Mouse (Mus musculus): ENCODE measurements around the gene Ypel3. TPM values are rescaled to one million over a fixed set of nuclear protein-coding genes. Genes with fewer than 3 reads are reported as not detected.
A peak's percentile ranks its signal among the peaks of the same experiment; 100 is the strongest.

Gene Ypel3
- polyA plus RNA-seq, 2 experiments, result 74.2 to 76.0 TPM

DNA sequence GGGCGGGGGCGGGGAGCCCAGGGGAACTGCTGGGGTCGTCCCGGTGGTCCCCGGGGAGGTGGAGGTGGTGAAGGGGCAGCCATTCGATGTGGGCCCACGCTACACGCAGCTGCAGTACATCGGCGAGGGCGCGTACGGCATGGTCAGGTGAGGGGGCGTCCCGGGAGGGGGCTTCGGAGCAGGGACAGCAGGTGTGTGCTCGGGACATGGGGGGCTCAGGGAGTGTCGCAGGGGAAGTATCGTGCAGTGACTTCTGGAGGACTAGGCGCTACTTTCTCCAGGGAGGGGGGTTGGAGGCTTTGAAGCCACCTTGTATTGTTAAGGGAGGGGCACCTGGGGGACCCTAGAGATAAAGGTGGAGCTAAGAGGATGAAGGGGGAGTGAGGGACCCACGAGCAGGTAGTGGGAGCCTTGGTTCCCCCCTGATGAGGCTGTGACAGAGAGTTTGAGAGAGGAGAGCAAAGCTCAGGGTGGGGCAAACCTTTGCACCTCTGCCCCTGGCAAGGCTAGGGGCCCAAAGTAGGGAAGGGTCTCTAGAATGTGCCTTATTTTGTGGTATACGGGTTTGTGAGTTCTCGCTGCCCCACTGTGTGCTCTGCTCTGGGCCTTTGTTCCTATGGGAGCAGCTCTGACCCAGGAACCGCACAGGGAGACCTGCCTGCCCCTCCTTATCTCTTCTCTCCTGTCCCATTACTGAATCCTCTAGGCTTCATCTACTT, 16.9 kb upstream of the Ypel3 start:
- H3K36me3 ChIP-seq (replicated peaks; ENCODE audit: control insufficient read depth, insufficient read depth, low read depth), result no peaks in the 10 kb centered on the region
- H3K4me1 ChIP-seq (replicated peaks; ENCODE audit: control insufficient read depth in 2 of 2, insufficient read depth in 2 of 2, low read length in 1 of 2), result peaks cover 14 to 40% of the 10 kb centered on the region in 2 experiments
- DNase-seq (ENCODE audit: low read depth in 3 of 3, low spot score in 3 of 3) (no peak), ATAC-seq (ENCODE audit: insufficient read depth) (peak; percentile 31)
- H3K27ac ChIP-seq, result peak overlapping the region; percentile 57
- H3K4me2 ChIP-seq (ENCODE audit: low read depth), result peak overlapping the region; percentile 93
- TF ChIP-seq CTCF (IDR thresholded peaks at IDR 0.05; ENCODE audit: low read depth) (no peak), EP300 (IDR thresholded peaks at IDR 0.05; ENCODE audit: low read depth) (no peak)
- peak overlapping the region; percentile 73 to 74 for H3K4me3 ChIP-seq (ENCODE audit: insufficient read depth in 1 of 2, low read depth in 2 of 2, low read length in 2 of 2)
- H3K9me3 ChIP-seq (ENCODE audit: control insufficient read depth, low read length), result no peaks in the 10 kb centered on the region
- 2% methylated on average over 24 of the region's 24 CpGs for whole genome bisulfite sequencing (ENCODE audit: insufficient replicate concordance)
- peak overlapping the region; percentile 78 for H3K9ac ChIP-seq (replicated peaks)
- no peaks in the 10 kb centered on the region for H3K27me3 ChIP-seq (ENCODE audit: control insufficient read depth, insufficient read depth, low read length)

- WGBS (ENCODE audit: insufficient replicate concordance), result 42% methylated on average over 3 of the region's 3 CpGs
- Histone ChIP-seq H3K9me3 (ENCODE audit: control insufficient read depth, low read length) (no peaks in the 10 kb centered on the region), H3K9ac (replicated peaks) (peak overlapping the region; percentile 78), H3K4me3 (ENCODE audit: insufficient read depth in 1 of 2, low read depth in 2 of 2, low read length in 2 of 2) (peak overlapping the region; percentile 73 to 74), H3K36me3 (replicated peaks; ENCODE audit: control insufficient read depth, insufficient read depth, low read depth) (no peaks in the 10 kb centered on the region), H3K27ac (peak overlapping the region; percentile 57; the same call in 1 of the 2 replicates), H3K4me2 (ENCODE audit: low read depth) (peak overlapping the region; percentile 93), H3K4me1 (replicated peaks; ENCODE audit: control insufficient read depth in 2 of 2, insufficient read depth in 2 of 2, low read length in 1 of 2) (peaks cover 14 to 42% of the 10 kb centered on the region in 2 experiments), H3K27me3 (ENCODE audit: control insufficient read depth, insufficient read depth, low read length) (no peaks in the 10 kb centered on the region)
- DNase-seq (ENCODE audit: low read depth in 3 of 3, low spot score in 3 of 3) (no peak), ATAC-seq (ENCODE audit: insufficient read depth) (peak; percentile 2; the same call in 1 of the 2 replicates)
- TF ChIP-seq EP300 (IDR thresholded peaks at IDR 0.05; ENCODE audit: low read depth) (no peak), CTCF (IDR thresholded peaks at IDR 0.05; ENCODE audit: low read depth) (no peak)
These were observed 16.4 kb upstream of the Ypel3 start for GRCm38 (mm10) chr7:126760391-126760802.

DNA sequence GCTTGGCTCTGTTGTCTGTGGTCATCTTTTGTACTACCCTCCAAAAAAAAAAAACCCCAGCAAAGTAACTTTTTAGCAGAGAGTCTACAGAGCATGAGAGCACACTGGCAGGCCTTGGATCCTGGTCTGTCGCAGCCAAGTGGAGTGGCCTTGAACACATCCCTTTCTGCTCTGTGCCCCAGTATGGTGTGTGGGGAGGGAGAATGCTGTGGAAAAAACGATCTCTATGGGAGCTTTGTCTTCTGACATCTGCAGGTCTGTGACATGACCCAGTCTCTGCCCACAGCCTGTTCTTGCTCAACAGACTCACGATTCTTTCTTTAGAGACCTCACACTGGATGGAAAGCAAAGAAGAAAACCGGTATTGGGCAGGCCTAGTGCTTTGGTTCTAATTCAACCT, 15.8 kb upstream of the Ypel3 start:
- Histone ChIP-seq H3K27ac (no peak overlapping the region), H3K4me1 (replicated peaks; ENCODE audit: control insufficient read depth in 2 of 2, insufficient read depth in 2 of 2, low read length in 1 of 2) (peaks cover 14 to 46% of the 10 kb centered on the region in 2 experiments), H3K27me3 (ENCODE audit: control insufficient read depth, insufficient read depth, low read length) (no peaks in the 10 kb centered on the region), H3K4me2 (ENCODE audit: low read depth) (peak overlapping the region; percentile 93; the same call in 1 of the 2 replicates), H3K9me3 (ENCODE audit: control insufficient read depth, low read length) (no peaks in the 10 kb centered on the region), H3K36me3 (replicated peaks; ENCODE audit: control insufficient read depth, insufficient read depth, low read depth) (no peaks in the 10 kb centered on the region), H3K4me3 (ENCODE audit: insufficient read depth in 1 of 2, low read depth in 2 of 2, low read length in 2 of 2) (no peak overlapping the region), H3K9ac (replicated peaks) (no peak overlapping the region)
- no peak for TF ChIP-seq CTCF (IDR thresholded peaks at IDR 0.05; ENCODE audit: low read depth)
- no peak for TF ChIP-seq EP300 (IDR thresholded peaks at IDR 0.05; ENCODE audit: low read depth)
- ATAC-seq (ENCODE audit: insufficient read depth), result no peak
- WGBS (ENCODE audit: insufficient replicate concordance), result 44% methylated on average over 4 of the region's 4 CpGs
- DNase-seq (ENCODE audit: low read depth in 3 of 3, low spot score in 3 of 3), result no peak

- Histone ChIP-seq H3K36me3 (replicated peaks; ENCODE audit: control insufficient read depth, insufficient read depth, low read depth) (no peaks in the 10 kb centered on the region), H3K4me3 (ENCODE audit: insufficient read depth in 1 of 2, low read depth in 2 of 2, low read length in 2 of 2) (no peak overlapping the region), H3K4me1 (replicated peaks; ENCODE audit: control insufficient read depth in 2 of 2, insufficient read depth in 2 of 2, low read length in 1 of 2) (peaks cover 14 to 46% of the 10 kb centered on the region in 2 experiments), H3K27ac (no peak overlapping the region), H3K4me2 (ENCODE audit: low read depth) (peak overlapping the region; percentile 13; the same call in 1 of the 2 replicates), H3K27me3 (ENCODE audit: control insufficient read depth, insufficient read depth, low read length) (no peaks in the 10 kb centered on the region), H3K9ac (replicated peaks) (no peak overlapping the region), H3K9me3 (ENCODE audit: control insufficient read depth, low read length) (no peaks in the 10 kb centered on the region)
- 39% methylated on average over 6 of the region's 6 CpGs for WGBS (ENCODE audit: insufficient replicate concordance)
- ATAC-seq (ENCODE audit: insufficient read depth), result no peak
- DNase-seq (ENCODE audit: low read depth in 3 of 3, low spot score in 3 of 3), result no peak
- TF ChIP-seq EP300 (IDR thresholded peaks at IDR 0.05; ENCODE audit: low read depth) (no peak), CTCF (IDR thresholded peaks at IDR 0.05; ENCODE audit: low read depth) (no peak)
These were observed 15.2 kb upstream of the Ypel3 start for GRCm38 (mm10) chr7:126761529-126762067.

GRCm38 (mm10) chr7:126762471-126763008, 14.2 kb upstream of the Ypel3 start:
- H3K27me3 ChIP-seq (ENCODE audit: control insufficient read depth, insufficient read depth, low read length), result no peaks in the 10 kb centered on the region
- H3K36me3 ChIP-seq (replicated peaks; ENCODE audit: control insufficient read depth, insufficient read depth, low read depth), result no peaks in the 10 kb centered on the region
- ATAC-seq (ENCODE audit: insufficient read depth) (no peak), DNase-seq (ENCODE audit: low read depth in 3 of 3, low spot score in 3 of 3) (no peak)
- no peak overlapping the region for H3K4me3 ChIP-seq (ENCODE audit: insufficient read depth in 1 of 2, low read depth in 2 of 2, low read length in 2 of 2)
- TF ChIP-seq EP300 (IDR thresholded peaks at IDR 0.05; ENCODE audit: low read depth) (no peak), CTCF (IDR thresholded peaks at IDR 0.05; ENCODE audit: low read depth) (no peak)
- no peak overlapping the region for H3K4me2 ChIP-seq (ENCODE audit: low read depth)
- no peak overlapping the region for H3K27ac ChIP-seq
- H3K9me3 ChIP-seq (ENCODE audit: control insufficient read depth, low read length), result no peaks in the 10 kb centered on the region
- WGBS (ENCODE audit: insufficient replicate concordance), result 53% methylated on average over 17 of the region's 17 CpGs
- H3K4me1 ChIP-seq (replicated peaks; ENCODE audit: control insufficient read depth in 2 of 2, insufficient read depth in 2 of 2, low read length in 1 of 2), result peaks cover 14 to 46% of the 10 kb centered on the region in 2 experiments
- no peak overlapping the region for H3K9ac ChIP-seq (replicated peaks)
